Mouse (Mus musculus) left cerebral cortex, adult 9 months (tissue): ENCODE results near the gene Tmeff2.
A peak's percentile ranks its signal among the peaks of the same experiment; 100 is the strongest.
"Not testable (repeated sequence)": the region's sequence is repeated elsewhere in the genome, so short reads cannot be mapped to it uniquely, and the experiment has no call there.

Source experiments
- DNase-seq, 2 experiments: peaks; one replicate each; pipeline ENCODE4 v3.0.0; 2022; ENCODE audit warnings: low spot score in 2 of 2

Tmeff2 gene

GRCm38 (mm10) chr1:50900386-50900785, at the start of gene Tmeff2:
Gene Tmeff2, plus strand, starts transcription at chr1:50900647.
- DNase-seq, result not testable (repeated sequence)

- DNase-seq, result peak in 1 of 2 experiments; percentile 27
These were observed 38.9 kb upstream of the Tmeff2 start for GRCm38 (mm10) chr1:50861515-50861914.

DNA sequence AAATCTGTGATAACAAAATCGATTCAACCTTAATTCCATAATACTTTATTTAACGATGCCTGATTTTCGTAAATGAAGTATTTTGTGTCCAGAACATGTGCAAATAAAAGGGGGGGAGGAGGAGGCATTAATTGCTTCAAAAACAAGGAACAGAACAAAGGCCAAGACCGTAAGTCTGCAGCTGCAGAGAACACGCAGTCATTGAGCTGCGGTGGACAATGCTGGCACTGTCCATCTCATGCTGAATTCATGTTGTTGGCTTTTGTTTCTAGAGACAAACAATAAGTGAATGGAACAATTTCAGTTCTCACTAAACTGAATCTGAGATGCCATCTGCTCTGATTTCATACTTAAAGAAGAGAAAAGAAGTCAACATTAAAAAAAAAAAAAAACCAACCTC, 2.8 kb upstream of the Tmeff2 start:
- DNase-seq, result peak; percentile 10 to 24

- peak in 1 of 2 experiments; percentile 77 for DNase-seq
These were observed 24.4 kb downstream of the Tmeff2 start for GRCm38 (mm10) chr1:50924838-50925355.

DNA sequence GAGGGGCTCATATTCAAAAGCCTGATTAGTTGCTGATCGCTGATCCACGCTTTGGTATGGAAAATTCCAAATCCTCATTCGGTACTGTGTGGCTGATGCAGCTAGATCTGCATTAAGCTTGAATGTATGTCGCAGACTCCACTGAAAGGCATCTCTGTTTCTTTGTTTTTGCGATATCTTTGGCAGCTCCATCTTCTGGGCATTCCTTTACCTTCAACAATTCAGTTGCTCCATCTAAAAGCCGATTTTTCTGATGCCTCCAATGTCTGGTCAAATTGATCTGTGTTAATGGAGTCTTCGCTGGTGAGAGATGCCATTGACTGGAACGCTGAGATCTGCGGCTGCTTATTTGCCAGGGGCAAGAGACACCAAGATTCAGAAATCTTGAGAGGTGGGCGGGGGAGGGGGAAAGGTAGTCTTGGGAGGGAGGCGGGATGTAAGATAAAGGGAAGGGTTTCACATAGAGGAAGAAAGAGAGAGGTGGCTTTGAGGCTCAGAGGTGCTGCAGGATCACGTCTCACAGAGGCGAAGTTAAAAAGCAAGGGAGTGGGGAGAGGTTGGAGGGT, 25.0 kb downstream of the Tmeff2 start:
- peak in 1 of 2 experiments; percentile 50 for DNase-seq

DNA sequence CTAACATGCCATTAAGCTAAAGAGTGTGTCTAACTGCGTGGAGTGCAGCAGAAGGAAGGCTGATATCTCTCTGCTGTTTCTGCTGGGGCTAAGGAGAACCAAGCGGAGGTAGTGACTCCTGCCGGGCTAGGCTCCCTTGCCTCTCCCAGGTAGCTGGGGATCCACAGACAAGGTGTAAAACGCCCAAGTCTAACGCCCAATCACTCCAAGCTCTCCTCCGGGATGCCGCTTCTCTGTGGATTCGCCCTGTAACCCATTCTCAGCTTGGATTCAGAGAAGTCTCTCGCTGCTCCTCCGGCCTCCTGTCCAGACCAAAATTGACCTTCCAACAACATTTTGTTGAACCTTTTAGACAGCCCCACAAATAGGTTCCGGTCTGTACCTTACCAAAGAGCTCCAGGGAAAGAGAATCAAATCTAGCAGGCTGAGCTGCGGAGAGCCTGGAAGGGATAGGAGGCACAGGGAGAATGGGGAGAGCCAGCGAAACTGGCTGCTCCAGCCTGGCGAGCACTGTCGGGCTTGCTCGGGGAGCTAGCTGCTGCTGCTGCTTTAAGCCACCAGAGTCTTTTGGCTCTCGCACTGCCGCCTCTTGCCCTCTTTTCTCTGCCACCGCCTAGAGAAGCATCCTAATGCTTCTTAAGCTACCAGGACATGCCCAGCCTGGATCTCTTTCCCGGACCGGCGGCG, 26.1 kb downstream of the Tmeff2 start:
- peak in 1 of 2 experiments; percentile 28 for DNase-seq

DNA sequence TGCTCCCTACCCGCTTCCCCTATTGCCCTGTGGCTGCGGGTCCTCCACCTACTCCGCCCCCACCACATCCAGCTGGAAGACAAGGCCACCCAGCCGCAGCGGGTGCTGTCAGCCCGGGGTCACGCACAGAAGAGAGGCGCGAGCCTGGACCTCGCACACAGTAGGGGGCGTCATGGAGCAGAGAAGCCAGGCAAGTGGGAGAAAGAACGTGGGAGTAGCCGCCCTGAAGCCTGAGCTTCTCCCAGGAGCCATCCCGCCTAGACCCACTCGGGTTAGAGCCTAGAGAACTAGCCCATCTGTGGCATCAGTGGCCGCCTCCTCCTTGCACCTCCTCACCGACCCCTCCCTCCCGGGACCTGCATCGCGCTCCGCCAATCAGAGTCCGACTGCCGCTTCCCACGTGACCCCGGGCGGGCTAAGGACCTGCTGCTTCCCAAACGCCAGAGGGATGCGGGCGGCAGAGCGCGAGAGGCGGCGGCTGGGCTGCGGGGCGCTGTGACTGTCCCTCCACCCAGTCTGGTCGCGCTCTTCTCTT, 26.7 kb downstream of the Tmeff2 start:
- DNase-seq, result peak; percentile 95 to 97

DNA sequence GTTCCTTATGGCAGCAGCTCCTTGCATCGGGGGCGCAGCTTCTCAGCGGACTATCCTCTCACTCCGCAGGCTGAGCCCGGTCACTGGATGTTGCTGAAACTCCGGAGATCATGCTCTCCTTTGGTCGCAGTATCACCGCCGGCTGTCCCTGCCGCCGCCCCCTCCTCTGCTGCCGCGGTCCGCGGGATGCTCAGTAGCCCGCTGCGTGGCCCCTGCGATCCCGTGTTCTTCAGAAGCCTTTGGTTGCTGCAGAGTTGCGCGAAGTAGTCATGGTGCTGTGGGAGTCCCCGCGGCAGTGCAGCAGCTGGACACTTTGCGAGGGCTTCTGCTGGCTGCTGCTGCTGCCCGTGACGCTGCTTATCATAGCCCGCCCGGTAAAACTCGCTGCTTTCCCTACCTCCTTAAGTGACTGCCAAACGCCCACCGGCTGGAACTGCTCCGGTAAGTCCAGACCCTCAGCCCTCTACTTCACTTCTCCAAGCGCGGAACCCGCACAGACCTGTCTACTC, 27.3 kb downstream of the Tmeff2 start:
- peak in 1 of 2 experiments; percentile 44 for DNase-seq

DNA sequence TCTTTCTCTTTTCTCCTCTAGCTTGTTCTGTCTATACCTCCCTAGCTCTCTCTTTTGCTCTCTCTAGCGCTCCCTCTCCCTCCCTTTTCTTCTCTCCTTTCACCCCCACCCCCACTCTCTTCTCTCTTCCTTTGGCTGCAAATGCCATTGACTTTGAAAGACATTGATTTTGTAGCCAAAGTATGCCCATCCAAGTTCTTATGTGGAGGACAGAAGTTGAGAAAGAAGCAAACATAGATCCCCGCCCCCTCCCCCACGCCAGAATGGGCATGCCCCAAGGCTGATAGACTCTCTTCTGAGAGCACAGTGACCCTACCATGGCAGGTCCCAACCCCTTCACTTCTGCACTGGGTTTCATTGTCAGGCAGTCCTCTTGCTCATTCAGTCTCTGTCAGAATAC, 28.3 kb downstream of the Tmeff2 start:
- no peak for DNase-seq

GRCm38 (mm10) chr1:50935076-50935475, 34.6 kb downstream of the Tmeff2 start:
- DNase-seq, result no peak

- no peak for DNase-seq
These were observed 35.0 kb downstream of the Tmeff2 start for GRCm38 (mm10) chr1:50935484-50935883.

DNA sequence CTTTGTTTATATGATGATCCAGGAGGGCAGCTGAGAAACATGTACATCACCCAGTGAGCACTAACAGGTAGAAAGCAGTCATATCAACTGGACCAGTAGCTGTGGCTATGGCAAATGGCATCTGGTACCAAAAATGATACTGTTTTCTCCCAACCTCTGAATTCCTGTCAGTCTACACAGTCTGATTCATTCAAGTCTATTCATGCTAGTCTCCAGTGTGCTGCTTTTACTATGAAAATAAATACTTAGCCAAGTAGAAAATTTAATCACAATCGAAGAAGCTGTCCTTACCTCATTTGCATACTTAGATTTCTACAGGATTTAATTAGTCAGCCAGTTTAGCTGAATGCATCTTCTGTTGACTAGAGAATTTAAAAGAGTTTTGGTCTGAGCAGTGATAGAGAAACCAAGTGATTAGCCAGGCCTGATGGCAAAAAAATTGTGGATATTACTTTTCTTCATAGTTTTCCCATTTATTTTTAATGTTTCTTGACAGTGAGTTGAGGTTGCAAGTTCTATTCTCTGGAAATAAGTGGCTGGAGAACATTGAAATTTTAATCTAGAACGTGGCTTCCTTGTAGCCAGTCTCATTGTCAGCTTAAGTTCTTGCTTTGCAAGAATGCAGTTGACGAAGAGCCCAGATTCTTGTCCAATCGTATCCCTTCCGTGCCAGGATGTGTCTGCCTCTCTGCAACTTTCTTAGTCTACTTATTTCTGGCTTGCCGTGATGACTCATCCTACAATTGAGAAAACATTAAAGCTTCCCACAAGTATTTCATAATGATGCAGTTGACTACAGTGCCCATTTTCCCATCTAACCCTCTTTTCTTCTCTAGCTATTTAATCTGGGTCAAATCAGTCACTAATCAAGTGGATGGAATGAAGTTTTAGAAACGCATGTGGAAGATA, 39.9 kb downstream of the Tmeff2 start:
- peak in 1 of 2 experiments; percentile 56 for DNase-seq

DNA sequence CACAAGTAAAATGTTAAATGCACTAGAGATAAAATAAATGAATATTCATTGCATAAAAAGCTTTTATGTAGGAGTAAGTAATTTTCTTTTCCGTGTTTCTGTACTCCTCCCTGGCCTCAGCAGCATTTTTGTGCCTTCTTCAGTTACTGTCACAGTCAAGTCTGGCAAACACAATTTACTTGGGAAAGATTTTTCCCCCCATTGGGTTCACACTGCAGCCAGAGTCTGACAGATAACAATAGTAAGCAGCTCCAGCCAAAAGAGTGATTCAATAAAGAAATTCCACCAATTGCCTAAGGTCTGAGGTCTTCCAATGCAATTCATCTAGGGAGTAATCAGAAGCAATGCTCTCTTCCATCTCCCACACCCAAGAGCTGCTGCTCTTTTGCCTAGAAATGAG, 48.1 kb downstream of the Tmeff2 start:
- no peak for DNase-seq

DNA sequence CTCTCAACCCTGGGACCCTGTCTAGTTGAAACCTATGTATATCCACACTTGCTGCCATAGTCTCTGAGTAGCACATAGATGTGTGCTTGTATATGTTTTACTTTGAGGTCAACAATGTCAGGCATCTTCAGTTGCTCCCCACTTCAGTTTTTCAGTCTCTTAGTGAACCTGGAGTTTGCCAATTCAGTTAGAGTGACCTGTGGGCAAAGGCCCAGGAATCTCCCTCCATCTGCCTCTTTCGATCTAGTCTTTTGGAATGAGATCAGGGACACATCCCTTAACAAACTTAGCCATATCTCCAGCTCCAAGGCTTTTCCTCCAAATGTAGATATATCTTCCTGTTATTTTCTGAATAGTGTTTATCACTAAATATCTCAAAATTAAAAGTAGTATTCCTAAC, 58.4 kb downstream of the Tmeff2 start:
- DNase-seq, result no peak

DNA sequence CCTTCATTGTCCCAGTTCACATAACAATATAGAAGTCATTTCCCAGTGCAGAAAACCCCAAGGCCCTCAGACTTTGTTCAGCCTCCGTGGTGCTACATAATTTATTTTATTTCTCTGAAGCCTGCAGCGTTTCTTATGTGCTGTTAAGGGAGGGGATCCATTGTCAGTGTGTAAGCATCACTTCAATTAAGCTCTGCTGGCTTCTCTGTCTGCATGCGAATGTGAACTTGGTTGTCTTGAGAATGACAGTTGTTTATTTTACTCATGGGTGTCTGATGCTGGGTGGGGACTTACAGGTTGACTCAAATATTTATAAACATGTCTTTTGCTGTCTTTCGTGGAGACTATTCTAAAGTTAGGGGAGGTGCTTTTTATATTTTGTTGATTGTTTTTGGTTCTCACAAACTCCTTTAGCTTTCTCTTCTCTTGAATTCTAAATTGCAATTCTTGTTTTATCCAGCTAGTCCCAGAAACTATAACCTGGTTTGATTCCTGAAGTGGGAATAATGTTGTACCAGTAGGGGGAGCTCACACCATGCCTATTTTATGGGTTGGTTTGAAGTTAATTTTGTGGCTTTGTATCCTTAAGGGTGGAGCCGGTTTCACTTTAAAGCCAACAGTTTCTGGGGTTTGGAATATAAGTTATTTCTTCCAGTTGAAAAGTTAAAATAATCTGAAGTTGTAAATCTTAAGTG, 61.7 kb downstream of the Tmeff2 start:
- DNase-seq, result peak; percentile 42 to 85

DNA sequence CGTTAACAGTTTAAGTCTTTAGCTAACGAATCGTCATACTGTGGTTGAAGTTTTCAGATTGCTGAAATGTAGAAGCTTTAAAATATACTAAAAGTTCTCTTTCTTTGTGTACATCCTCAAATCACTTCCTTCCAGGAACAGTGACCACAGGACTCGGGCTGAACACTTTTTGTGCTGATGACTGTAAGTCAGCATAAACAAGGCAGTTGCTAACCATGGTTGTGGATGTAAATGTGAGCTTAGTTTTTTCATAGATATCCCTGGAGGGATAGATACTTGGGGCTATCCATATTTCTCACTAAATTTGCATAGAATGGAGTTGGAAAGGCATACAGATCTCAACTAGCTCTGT, 62.2 kb downstream of the Tmeff2 start:
- DNase-seq, result no peak

DNA sequence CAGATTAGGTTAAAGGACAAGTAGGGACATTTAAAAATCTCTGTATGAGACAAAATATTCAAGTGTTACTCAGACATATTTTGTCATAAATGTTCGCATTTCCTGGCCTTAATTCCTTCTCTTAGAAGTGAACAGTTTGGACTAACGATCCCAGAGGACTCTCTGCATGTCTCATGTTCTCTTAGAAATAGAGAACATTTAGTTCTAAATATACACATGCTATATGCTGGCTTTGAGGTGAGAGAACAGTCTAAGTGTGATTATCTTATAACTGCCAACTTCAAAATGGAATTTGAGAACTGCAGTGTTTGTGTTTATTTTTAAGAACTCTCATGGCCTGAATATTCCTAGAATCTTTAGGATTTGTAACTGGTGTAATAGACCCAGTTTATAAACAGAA, 69.2 kb downstream of the Tmeff2 start:
- DNase-seq, result no peak

- no peak for DNase-seq
These were observed 70.4 kb downstream of the Tmeff2 start for GRCm38 (mm10) chr1:50970853-50971252.

GRCm38 (mm10) chr1:50972509-50973436, 72.3 kb downstream of the Tmeff2 start:
- no peak for DNase-seq
